Mouse (Mus musculus) spleen, embryonic (tissue): Measurements from ENCODE around the gene Ttn.

Experiments
- CTCF ChIA-PET: fragments of 350-600 bp; sonication (Branson Sonifier 250); formaldehyde crosslinking; loops from one replicate; lab custom pipeline; 2022; lab: Charles Lee

Ttn gene

GRCm38 (mm10) chr2:76962045-76962432 lies 20.3 kb downstream of the Ttn start:
- CTCF ChIA-PET, result no interaction called here

GRCm38 (mm10) chr2:76961420-76962044 lies 20.8 kb downstream of the Ttn start:
- CTCF ChIA-PET, result no interaction called here

DNA sequence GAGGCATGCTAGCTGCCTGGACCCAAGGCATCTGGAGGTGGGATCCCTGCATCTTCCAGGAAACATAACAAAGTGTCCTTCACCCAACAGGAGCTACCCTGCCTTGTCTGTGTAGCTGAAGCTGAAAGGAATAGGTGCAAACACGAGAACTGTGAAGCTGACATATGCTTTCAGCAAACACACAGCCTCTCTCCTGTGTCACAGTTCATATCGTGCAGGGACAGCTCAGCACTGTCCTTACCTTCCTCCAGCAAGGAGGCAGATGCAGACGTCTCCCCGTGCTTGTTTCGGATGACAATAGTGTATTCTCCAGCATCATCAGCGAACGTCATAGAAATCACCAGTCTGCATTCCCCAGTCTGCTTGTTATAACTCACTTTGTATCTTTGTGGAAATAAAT lies 32.6 kb downstream of the Ttn start:
- CTCF ChIA-PET, result no interaction called here

DNA sequence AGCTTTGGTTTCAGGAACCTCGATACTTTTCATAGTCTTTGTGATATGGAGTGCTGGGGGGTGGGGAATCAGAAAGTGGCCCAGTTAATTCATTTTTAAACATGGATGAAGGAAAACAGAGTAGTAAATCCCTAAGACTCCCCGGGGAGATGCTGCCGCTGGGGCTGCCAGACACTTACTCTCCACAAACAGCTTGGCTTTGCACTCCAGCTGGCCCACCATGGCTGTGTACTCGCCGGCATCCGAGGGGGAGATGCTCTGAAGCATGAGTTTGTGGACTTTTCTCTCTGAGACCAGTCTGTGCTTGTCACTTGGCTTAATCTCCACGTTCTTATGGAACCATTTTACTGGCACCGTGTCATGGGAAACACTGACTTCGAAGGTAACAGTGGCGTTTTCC lies 43.8 kb downstream of the Ttn start:
- CTCF ChIA-PET, result no interaction called here

GRCm38 (mm10) chr2:76929718-76930117 lies 52.6 kb downstream of the Ttn start:
- CTCF ChIA-PET, result no interaction called here

GRCm38 (mm10) chr2:76928816-76929215 lies 53.5 kb downstream of the Ttn start:
- CTCF ChIA-PET, result no interaction called here

DNA sequence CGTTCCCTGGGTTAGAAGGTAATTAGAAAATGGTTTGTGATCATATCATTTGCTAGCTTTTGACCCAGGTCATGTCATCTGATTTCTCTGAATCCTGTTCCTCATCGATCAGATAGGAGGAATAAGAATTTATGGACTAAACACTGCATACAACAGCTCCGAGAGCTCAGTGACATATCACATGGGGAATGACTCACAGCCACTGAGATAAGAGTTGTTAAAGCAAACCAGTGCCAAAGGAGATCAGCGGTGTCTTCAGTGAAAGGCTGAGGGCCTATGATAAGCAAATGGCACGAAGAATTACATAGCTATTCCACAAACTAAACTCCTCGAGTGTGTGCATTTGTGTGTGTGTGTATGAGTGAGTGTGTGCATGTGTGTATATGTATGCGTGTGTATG lies 54.0 kb downstream of the Ttn start:
- CTCF ChIA-PET, result no interaction called here

- CTCF ChIA-PET, result no interaction called here
These were observed 55.4 kb downstream of the Ttn start for GRCm38 (mm10) chr2:76926927-76927326.

DNA sequence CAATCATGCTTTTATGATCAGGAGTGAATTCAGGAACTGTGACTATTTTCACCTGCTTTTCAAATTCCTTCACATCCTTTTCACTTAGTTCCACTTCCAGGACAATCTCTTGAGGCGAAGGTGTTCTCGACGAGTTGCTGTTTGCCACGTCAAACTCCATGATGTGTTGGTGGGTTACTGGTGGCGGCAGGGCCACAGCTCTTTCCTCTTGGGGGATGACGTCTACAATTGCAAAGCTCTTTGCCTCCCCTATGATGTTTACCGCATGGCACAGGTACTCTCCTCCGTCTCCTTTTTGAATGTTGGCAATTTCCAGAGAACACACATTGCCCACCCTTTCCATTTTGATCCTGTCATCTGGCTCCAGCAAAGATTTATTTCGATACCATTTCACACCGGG lies 67.4 kb downstream of the Ttn start:
- CTCF ChIA-PET, result no interaction called here

- CTCF ChIA-PET, result no interaction called here
These were observed 73.5 kb downstream of the Ttn start for GRCm38 (mm10) chr2:76908705-76909457.

DNA sequence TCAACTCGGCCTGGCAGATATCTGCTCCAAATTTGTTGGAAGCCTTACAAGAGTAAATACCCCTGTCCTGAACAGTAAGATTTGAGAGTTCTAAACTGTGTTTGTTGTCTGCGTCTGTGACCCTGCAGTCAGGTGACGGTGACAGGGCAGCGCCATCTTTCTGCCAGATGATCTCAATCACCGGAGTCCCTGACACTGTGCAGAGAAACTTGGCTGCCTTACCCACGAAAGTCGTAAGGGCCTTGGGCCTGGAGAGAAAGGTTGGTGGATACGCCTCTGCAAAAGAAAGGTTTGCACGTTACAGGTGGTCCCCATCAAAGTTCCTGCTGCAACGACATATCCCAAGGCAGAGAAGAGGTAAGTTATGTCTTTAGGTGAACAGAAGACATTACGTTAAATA lies 79.0 kb downstream of the Ttn start:
- CTCF ChIA-PET, result no interaction called here

DNA sequence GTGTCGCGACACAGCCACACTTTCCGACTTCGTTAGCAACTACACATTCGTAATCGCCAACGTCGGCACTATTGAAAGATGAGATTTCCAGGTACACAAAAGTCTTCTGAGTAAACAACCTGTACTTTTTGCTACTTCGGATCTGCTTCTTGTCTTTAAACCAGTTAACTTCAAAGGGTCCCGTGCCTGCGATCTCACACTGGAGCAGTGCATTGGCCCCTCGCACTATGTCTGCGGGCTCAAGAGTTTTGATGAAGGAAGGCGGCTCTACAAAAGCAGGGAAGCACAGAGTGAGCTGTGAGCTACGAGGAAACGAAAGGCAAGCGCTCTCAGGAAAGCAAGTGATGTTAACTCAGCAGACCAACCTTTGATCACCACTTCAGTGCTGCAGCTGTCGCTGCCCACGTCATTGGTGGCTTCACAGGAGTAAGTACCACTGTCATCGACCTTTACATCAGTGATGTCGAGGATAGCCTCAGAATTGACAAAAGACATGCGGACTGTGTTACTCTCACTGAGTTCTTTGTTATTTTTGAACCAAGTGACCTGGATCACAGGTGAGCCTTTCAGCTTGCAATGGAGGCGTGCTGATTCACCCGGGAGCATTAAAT lies 80.8 kb downstream of the Ttn start:
- CTCF ChIA-PET, result no interaction called here

DNA sequence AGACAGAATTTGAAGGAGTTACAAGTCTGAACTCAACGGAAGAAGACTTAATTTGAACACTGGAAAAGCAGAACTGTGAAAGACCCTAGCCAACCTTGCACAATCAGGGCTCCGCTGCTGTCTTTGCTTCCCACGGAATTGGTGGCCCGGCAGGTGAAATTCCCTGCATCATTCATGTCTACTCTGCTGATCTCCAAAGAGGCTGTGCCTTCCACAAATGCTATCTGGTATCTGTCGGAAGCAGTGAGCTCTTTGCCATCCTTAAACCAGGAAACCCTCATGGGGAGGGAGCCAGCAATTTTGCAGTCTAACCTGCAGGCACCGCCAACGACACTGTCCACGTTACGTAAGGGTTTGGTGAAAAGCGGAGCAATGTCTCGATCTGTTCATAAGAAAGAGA lies 82.5 kb downstream of the Ttn start:
- CTCF ChIA-PET, result no interaction called here

GRCm38 (mm10) chr2:76896990-76897389 lies 85.4 kb downstream of the Ttn start:
- CTCF ChIA-PET, result no interaction called here

GRCm38 (mm10) chr2:76895327-76895726 lies 87.0 kb downstream of the Ttn start:
- CTCF ChIA-PET, result no interaction called here

DNA sequence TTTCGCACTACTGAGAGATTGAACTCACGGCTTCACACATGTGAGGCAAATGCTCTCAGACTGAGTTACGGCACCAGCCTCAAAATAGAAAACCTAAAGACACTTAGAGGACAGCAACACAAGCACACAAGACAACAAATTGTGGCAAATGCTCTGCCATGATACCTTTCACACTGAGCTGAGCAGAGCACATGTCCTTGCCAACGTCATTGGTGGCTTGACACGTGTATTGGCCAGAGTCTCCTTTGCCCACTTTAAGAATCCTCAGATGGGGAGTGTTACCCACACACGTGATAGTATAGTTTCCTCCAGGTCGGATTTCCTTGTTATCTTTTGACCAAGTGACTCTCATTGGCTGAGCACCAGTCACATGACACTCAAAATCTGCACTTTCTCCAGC lies 93.6 kb downstream of the Ttn start:
- CTCF ChIA-PET, result no interaction called here

GRCm38 (mm10) chr2:76885855-76886254 lies 96.5 kb downstream of the Ttn start:
- CTCF ChIA-PET, result no interaction called here

- CTCF ChIA-PET, result no interaction called here
These were observed 100.9 kb downstream of the Ttn start for GRCm38 (mm10) chr2:76881406-76881805.

- CTCF ChIA-PET, result no interaction called here
These were observed 106.8 kb downstream of the Ttn start for GRCm38 (mm10) chr2:76875587-76875986.

GRCm38 (mm10) chr2:76866928-76867327 lies 115.4 kb downstream of the Ttn start:
- CTCF ChIA-PET, result no interaction called here

- CTCF ChIA-PET, result no interaction called here
These were observed 116.8 kb downstream of the Ttn start for GRCm38 (mm10) chr2:76865497-76865896.

DNA sequence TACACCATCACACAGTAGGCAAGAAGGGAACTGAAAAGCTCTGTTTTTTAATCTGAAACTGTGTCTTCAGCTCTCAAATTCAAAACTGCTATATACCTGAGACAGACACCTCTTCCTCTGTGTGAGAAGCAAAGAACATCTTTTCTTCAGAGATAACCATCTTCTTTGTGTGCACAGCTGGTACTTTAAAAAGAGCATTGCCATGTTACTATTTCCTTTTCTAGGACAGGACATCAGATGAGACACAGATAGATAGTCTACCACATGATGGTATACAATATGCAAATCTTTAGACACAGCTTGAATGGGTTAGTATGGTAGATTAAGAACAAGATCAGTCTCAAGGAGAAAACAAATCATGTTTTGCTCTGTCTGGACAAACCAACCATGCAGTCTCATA lies 121.0 kb downstream of the Ttn start:
- CTCF ChIA-PET, result no interaction called here

DNA sequence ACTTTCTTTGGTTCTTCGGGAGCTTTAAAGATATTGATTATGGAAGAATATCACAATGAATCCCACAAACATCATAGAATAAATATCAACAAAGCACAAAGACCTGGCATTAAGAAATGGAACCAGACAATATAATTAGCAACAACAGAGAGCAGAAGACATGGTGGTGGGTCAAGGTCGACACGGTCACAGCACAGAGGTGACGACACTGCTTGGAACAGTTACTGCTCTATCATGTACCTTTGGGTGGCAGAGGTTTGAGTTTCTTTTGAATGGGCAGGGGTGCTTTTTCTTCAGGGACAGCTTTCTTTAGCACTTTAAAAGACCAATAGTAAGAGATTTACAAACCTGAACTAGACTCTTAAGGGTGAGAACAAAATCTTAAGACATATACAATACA lies 132.3 kb downstream of the Ttn start:
- CTCF ChIA-PET, result no interaction called here
